Mouse (Mus musculus) brown adipose tissue, adult 24 weeks (tissue): ENCODE measurements around the gene Olfr1357. TPM values are rescaled to one million over a fixed set of nuclear protein-coding genes. Genes with fewer than 3 reads are reported as not detected.

Experiments used
- H3K27ac ChIP-seq: fragments of 200-500 bp; replicated peaks from 2 replicates; pipeline ENCODE4 v1.5.1; 2012; ENCODE audit warnings: low read depth, mild to moderate bottlenecking, low read length
- H3K4me1 ChIP-seq: fragments of 200-500 bp; 2 replicates; pipeline ENCODE4 v1.6.1; 2012; ENCODE audit warnings: low read length, mixed read lengths; ENCODE audit not compliant: control insufficient read depth, insufficient read depth, insufficient read length
- H3K4me3 ChIP-seq: fragments of 200-500 bp; 2 replicates; pipeline ENCODE4 v1.5.1; 2012; ENCODE audit warnings: low read depth, mild to moderate bottlenecking, low read length, moderate library complexity; ENCODE audit not compliant: insufficient read depth
- polyA plus RNA-seq: library from polyadenylated mRNA; stranded (reverse); fragments of >200 nt; gene quantifications from 2 replicates; pipeline ENCODE4 v1.2.4, GENCODE M21; 2012; ENCODE audit not compliant: missing spikeins, insufficient read depth, insufficient read length

Olfr1357 gene
- polyA plus RNA-seq, 1 experiment: not detected

- Histone ChIP-seq H3K27ac (no peak overlapping the region), H3K4me3 (no peak overlapping the region), H3K4me1 (no peaks in the 10 kb centered on the region)
Measured at GRCm38 (mm10) chr10:78570897-78571296, 47.0 kb downstream of the Olfr1357 start.

GRCm38 (mm10) chr10:78570416-78570815 lies 47.5 kb downstream of the Olfr1357 start:
- no peak overlapping the region for H3K4me3 ChIP-seq
- no peak overlapping the region for H3K27ac ChIP-seq

DNA sequence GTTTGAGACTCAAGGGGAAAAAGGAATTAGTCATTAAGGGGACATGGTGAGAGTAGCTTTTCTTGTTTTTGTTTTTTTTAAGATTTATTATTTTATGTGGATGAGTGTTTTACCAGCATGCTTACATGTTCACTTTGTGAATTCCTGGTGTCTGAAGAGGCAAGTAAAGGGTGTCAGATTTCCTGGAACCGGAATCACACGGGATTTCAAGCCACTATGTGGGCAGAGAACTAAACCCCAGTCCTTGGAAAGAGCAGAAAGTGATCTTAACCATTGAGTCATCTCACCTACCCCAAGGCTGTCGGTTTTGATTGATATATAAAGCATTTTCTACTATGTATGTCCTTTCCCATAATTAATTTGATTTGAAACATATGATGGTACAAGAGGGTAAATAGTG lies 48.2 kb downstream of the Olfr1357 start:
- no peak overlapping the region for H3K4me3 ChIP-seq
- no peak overlapping the region for H3K27ac ChIP-seq
- no peaks in the 10 kb centered on the region for H3K4me1 ChIP-seq

More at GRCm38 (mm10) chr10:78570416-78570815, 47.5 kb downstream of the Olfr1357 start:
- no peaks in the 10 kb centered on the region for H3K4me1 ChIP-seq

DNA sequence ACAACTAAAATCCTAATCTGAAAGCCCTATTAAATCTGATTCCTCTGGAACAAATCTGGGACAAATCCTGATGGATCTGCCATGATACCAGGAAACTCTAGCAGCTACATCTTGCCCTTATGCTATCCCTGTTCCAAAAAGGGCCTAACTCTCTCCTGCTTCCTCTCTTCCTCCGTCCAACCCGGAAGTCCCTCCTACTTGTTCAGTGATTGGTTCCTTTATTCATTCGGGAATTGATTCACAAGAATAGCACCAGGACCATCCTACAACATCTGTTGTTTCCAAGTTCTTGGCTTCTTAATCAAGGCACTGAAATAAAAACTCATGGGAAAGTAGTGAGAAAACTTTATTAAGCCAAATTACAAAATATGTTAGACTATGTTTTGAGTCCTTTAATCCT lies 48.7 kb downstream of the Olfr1357 start:
- Histone ChIP-seq H3K27ac (no peak overlapping the region), H3K4me3 (no peak overlapping the region), H3K4me1 (no peaks in the 10 kb centered on the region)

GRCm38 (mm10) chr10:78565070-78565469 lies 52.8 kb downstream of the Olfr1357 start:
- H3K4me1 ChIP-seq: no peaks in the 10 kb centered on the region

More at GRCm38 (mm10) chr10:78565070-78565469, 52.8 kb downstream of the Olfr1357 start:
- H3K27ac ChIP-seq: no peak overlapping the region
- H3K4me3 ChIP-seq: no peak overlapping the region

Other genes starting within 250 kb of the Olfr1357 start
- 52.5 and 65.4 TPM in 2 replicates for gene Rrp1, start 205.0 kb downstream of the Olfr1357 start, polyA plus RNA-seq
- 192 and 249 TPM in 2 replicates for gene Cstb, start 192.4 kb downstream of the Olfr1357 start, polyA plus RNA-seq
- gene Pdxk, start 153.1 kb downstream of the Olfr1357 start, polyA plus RNA-seq: 21.2 and 28.2 TPM in 2 replicates
- gene Olfr1358, start 100.6 kb downstream of the Olfr1357 start, polyA plus RNA-seq: not detected in 2 replicates
- 18.4 and 30.2 TPM in 2 replicates for gene Ilvbl, start 43.7 kb downstream of the Olfr1357 start, polyA plus RNA-seq
- gene Syde1, start 26.1 kb downstream of the Olfr1357 start, polyA plus RNA-seq: 16.9 and 18.4 TPM in 2 replicates
- not detected in 2 replicates for gene Casp14, start 100.2 kb upstream of the Olfr1357 start, polyA plus RNA-seq
- not detected in 2 replicates for gene Ccdc105, start 135.0 kb upstream of the Olfr1357 start, polyA plus RNA-seq
- not detected in 2 replicates for gene Slc1a6, start 162.4 kb upstream of the Olfr1357 start, polyA plus RNA-seq
- not detected in 2 replicates for gene Olfr1356, start 234.1 kb upstream of the Olfr1357 start, polyA plus RNA-seq